Mouse (Mus musculus) thymus, adult 2 months (tissue): ENCODE data around the gene Gsg1l. TPM values are rescaled to one million over a fixed set of nuclear protein-coding genes. Genes with fewer than 3 reads are reported as not detected.

Experiments
- DNase-seq: peaks from one replicate; pipeline ENCODE4 v3.0.0; 2021
- H3K27ac ChIP-seq: fragments of 200-500 bp; 2 replicates; pipeline ENCODE4 v1.5.1; 2012; ENCODE audit warnings: low read length, control low read depth; ENCODE audit not compliant: control insufficient read depth, insufficient read depth
- H3K27me3 ChIP-seq: fragments of 200-500 bp; 2 replicates; pipeline ENCODE4 v1.6.1; 2012; ENCODE audit warnings: mild to moderate bottlenecking, low read length, moderate library complexity, mixed read lengths; ENCODE audit not compliant: control insufficient read depth, insufficient read depth
- H3K36me3 ChIP-seq: fragments of 200-500 bp; 2 replicates; pipeline ENCODE4 v1.6.1; 2012; ENCODE audit warnings: mild to moderate bottlenecking, low read length, moderate library complexity; ENCODE audit not compliant: control insufficient read depth, insufficient read depth
- H3K4me1 ChIP-seq: fragments of 200-500 bp; replicated peaks from 2 replicates; pipeline ENCODE4 v1.6.1; 2012; ENCODE audit warnings: low read length; ENCODE audit not compliant: control insufficient read depth, insufficient read depth
- H3K4me3 ChIP-seq: fragments of 200-500 bp; 2 replicates; pipeline ENCODE4 v1.5.1; 2012; ENCODE audit warnings: mild to moderate bottlenecking, low read length, control low read depth, moderate library complexity; ENCODE audit not compliant: control insufficient read depth, insufficient read depth
- CTCF ChIP-seq: fragments of 200-500 bp; IDR thresholded peaks from 2 replicates; pipeline ENCODE4 v1.5.1; 2012; ENCODE audit warnings: mild to moderate bottlenecking, control low read depth, low read length, moderate library complexity, borderline replicate concordance; ENCODE audit not compliant: control insufficient read depth, poor library complexity, insufficient read depth; ENCODE audit errors: extremely low read depth
- POLR2A ChIP-seq: fragments of 200-500 bp; IDR thresholded peaks from 2 replicates; pipeline ENCODE4 v1.6.1; 2012; ENCODE audit warnings: mild to moderate bottlenecking, low read length, control low read depth, moderate library complexity; ENCODE audit not compliant: control insufficient read depth, poor library complexity, insufficient read depth; ENCODE audit errors: extremely low read depth
- WGBS: fragments of 180-500 bp; shearing (Covaris S2); methylation state at CpG from one replicate; pipeline ENCODE4 v1.1.7; 2018; 5-methylcytosine and 5-hydroxymethylcytosine counted together
- polyA plus RNA-seq: library from polyadenylated mRNA; depleted of rRNA; stranded (reverse); fragments of >200 nt; gene quantifications from 2 replicates; pipeline ENCODE4 v1.2.3, GENCODE M21; 2012

Gene Gsg1l
- polyA plus RNA-seq, 1 experiment: 0.94 TPM

- WGBS: 23% methylated on average over 1 of the region's 1 CpGs
- no peak for TF ChIP-seq CTCF
- no peak for TF ChIP-seq POLR2A
- Histone ChIP-seq H3K27me3 (no peaks in the 10 kb centered on the region), H3K36me3 (no peaks in the 10 kb centered on the region), H3K4me3 (no peak overlapping the region), H3K27ac (no peak overlapping the region), H3K4me1 (no peaks in the 10 kb centered on the region)
- DNase-seq: no peak
These were observed 54.8 kb downstream of the Gsg1l start for GRCm38 (mm10) chr7:126027410-126027809.

- H3K4me3 ChIP-seq: no peak overlapping the region
These were observed 55.6 kb downstream of the Gsg1l start for GRCm38 (mm10) chr7:126026600-126026999.

GRCm38 (mm10) chr7:126019966-126020365 lies 62.2 kb downstream of the Gsg1l start:
- Histone ChIP-seq H3K27me3 (no peaks in the 10 kb centered on the region), H3K4me3 (no peak overlapping the region), H3K36me3 (no peaks in the 10 kb centered on the region), H3K4me1 (no peaks in the 10 kb centered on the region; the same call in 1 of the 2 replicates), H3K27ac (no peak overlapping the region)
- TF ChIP-seq CTCF (no peak), POLR2A (no peak)
- DNase-seq: no peak
- 67% methylated on average over 6 of the region's 6 CpGs for WGBS

More at GRCm38 (mm10) chr7:126026600-126026999, 55.6 kb downstream of the Gsg1l start:
- Histone ChIP-seq H3K4me1 (no peaks in the 10 kb centered on the region), H3K27me3 (no peaks in the 10 kb centered on the region), H3K27ac (no peak overlapping the region), H3K36me3 (no peaks in the 10 kb centered on the region)
- TF ChIP-seq POLR2A (no peak), CTCF (no peak)
- WGBS: 76% methylated on average over 5 of the region's 5 CpGs
- DNase-seq: no peak

GRCm38 (mm10) chr7:126019321-126019720 lies 62.9 kb downstream of the Gsg1l start:
- Histone ChIP-seq H3K27ac (no peak overlapping the region), H3K27me3 (no peaks in the 10 kb centered on the region), H3K4me1 (no peaks in the 10 kb centered on the region; the same call in 1 of the 2 replicates), H3K36me3 (no peaks in the 10 kb centered on the region), H3K4me3 (no peak overlapping the region)
- TF ChIP-seq POLR2A: no peak
- no peak for TF ChIP-seq CTCF
- 84% methylated on average over 9 of the region's 9 CpGs for WGBS
- no peak for DNase-seq

- H3K27me3 ChIP-seq: no peaks in the 10 kb centered on the region
- DNase-seq: no peak
- H3K4me1 ChIP-seq: no peaks in the 10 kb centered on the region; the same call in 1 of the 2 replicates
- H3K36me3 ChIP-seq: no peaks in the 10 kb centered on the region
- H3K4me3 ChIP-seq: no peak overlapping the region
- 91% methylated on average over 4 of the region's 4 CpGs for WGBS
- no peak overlapping the region for H3K27ac ChIP-seq
- no peak for TF ChIP-seq POLR2A
- no peak for TF ChIP-seq CTCF
These were observed 64.8 kb downstream of the Gsg1l start for GRCm38 (mm10) chr7:126017455-126017854.

GRCm38 (mm10) chr7:126012325-126013021 lies 69.7 kb downstream of the Gsg1l start:
- no peak for DNase-seq
- Histone ChIP-seq H3K27ac (no peak overlapping the region), H3K4me3 (no peak overlapping the region), H3K4me1 (no peaks in the 10 kb centered on the region; the same call in 1 of the 2 replicates), H3K36me3 (no peaks in the 10 kb centered on the region), H3K27me3 (no peaks in the 10 kb centered on the region)
- TF ChIP-seq POLR2A: no peak
- no peak for TF ChIP-seq CTCF
- WGBS: 83% methylated on average over 11 of the region's 11 CpGs

- WGBS: 86% methylated on average over 7 of the region's 7 CpGs
These were observed 73.4 kb downstream of the Gsg1l start for GRCm38 (mm10) chr7:126008789-126009148.

More at GRCm38 (mm10) chr7:126008789-126009148, 73.4 kb downstream of the Gsg1l start:
- no peaks in the 10 kb centered on the region for H3K27me3 ChIP-seq
- no peak for DNase-seq
- no peak overlapping the region for H3K27ac ChIP-seq
- H3K36me3 ChIP-seq: no peaks in the 10 kb centered on the region
- no peaks in the 10 kb centered on the region for H3K4me1 ChIP-seq
- TF ChIP-seq CTCF: no peak
- TF ChIP-seq POLR2A: no peak
- no peak overlapping the region for H3K4me3 ChIP-seq
